Mouse (Mus musculus) gastrocnemius, adult 8-10 months (tissue): ENCODE measurements around the gene Pacrg. TPM values are rescaled to one million over a fixed set of nuclear protein-coding genes. Genes with fewer than 3 reads are reported as not detected.

Experiments
- DNase-seq, 2 experiments: peaks; one replicate each; pipeline ENCODE4 v3.0.0; 2022; ENCODE audit warnings: low spot score in 2 of 2
- total RNA-seq, 4 experiments: library from RNA; stranded (reverse); gene quantifications; 2 replicates each; pipeline ENCODE4 v1.2.4; 2022

Gene Pacrg
- total RNA-seq, 4 experiments from 2014 or later: 1.2 to 3.0 (median 1.8) TPM

DNA sequence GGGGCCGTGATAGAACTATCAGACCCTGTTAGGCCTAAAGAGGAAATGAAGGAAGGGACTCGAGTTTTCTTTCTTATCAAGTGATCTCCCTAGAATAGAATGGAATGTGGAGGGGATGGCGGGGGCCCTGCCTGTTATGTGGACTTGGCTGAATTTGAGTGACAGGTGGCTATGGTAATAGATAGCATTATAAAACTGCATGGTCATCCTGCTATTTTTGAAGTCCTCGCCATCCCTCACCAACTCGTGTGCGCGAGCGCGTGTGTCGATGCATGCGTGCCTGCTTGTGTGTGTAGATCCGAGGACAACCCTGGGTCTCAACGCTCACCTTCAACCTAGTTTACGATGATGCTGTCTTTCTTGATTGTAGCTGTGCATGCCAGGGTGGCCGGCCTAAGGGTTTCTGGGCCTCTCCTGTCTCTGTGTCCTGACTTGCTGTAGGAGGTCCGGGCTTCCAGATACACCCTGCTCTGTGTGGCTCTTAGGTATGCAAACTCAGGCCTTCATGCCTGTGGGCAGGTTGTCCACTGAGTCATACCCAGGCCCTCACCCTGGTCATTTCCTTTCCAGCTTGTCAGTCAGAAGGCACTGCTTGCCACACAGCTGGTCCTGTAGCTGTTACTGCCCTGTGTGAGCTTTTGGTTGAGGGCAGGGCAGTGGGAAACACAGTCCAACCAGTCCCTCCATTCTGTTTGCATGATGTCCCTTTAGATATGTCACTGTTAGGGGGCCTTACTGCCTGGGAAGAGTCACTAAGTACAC is 287.6 kb downstream of the Pacrg start:
- DNase-seq: peak; percentile 15 to 54

DNA sequence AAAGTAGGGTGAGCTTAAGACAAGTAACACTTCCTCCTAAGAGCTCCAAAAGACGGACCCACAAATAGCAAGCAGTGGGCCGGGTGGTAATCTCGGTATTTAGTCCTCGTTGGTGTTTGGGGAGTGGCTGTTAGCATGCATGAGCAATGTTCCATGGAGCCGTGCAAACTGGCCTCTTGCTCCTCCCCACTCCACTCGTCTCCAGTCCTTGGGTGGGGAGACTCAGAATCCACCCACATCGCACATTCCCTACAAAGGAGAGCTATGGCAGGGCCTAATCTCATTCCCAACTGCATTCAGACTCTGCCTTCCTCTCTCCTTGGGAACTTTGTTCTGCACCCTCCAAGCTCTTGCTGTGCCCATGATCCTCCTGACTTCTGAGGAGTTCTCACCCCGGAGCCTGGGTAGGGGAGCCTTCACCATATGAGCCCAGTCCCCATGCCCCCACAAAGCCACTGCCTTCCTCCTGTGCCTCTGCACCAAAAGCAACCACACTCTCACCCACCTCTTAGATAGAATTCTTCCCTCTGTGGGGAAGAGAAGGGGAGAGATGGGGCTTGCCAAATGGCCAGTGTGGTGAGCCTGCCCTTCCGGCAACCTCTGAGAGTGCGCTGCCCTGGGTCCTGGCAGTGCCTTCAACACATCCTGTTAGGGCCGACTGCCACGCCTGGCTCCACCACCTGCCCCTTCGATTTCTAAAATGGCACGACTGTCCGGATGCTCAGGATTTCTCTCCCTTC is 289.2 kb downstream of the Pacrg start:
- DNase-seq: peak in 1 of 2 experiments; percentile 16

GRCm38 (mm10) chr17:10549825-10550224 is 290.3 kb downstream of the Pacrg start:
- DNase-seq: no peak

DNA sequence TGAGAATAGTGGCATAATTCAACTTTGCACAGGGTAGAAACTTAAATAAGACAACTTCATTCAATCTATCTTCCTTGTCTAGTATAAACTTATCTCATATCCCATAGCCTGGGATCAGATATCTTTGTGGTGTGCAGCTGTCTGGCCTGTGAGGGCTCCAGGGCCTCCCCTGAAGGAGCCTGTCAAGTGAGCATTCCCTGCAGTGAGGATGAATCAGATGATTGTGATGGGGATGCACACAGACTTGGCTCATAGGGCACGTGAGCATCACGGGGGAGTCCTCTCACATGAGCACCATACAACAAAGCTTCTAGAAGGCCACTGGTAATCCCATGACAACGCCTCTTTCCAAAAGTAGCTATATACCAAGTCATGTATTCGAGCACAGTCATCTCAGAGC is 291.1 kb downstream of the Pacrg start:
- DNase-seq: no peak

DNA sequence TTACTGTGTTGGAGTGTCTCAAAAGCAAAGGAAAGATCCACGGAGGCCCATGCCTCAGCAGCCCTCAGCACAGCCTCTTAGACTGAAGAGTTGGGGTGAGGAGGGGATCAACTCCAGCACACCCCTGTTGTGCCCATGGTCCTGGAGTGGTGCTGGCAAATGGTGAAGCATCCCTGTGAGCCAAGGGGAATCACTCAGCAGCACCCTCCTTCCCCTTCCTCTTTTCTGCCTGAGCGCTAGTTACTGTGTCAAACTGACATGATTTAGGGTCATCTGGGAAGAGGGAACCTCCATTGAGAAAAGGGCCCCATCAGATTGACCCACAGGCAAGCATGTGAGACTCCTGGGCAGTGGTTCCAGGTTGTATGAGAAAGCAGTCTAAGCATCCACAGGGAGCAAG is 299.3 kb downstream of the Pacrg start:
- DNase-seq: no peak

GRCm38 (mm10) chr17:10534206-10534605 is 305.9 kb downstream of the Pacrg start:
- no peak for DNase-seq

- no peak for DNase-seq
These were observed 306.6 kb downstream of the Pacrg start for GRCm38 (mm10) chr17:10533461-10533860.

- DNase-seq: no peak
These were observed 309.1 kb downstream of the Pacrg start for GRCm38 (mm10) chr17:10531024-10531423.

DNA sequence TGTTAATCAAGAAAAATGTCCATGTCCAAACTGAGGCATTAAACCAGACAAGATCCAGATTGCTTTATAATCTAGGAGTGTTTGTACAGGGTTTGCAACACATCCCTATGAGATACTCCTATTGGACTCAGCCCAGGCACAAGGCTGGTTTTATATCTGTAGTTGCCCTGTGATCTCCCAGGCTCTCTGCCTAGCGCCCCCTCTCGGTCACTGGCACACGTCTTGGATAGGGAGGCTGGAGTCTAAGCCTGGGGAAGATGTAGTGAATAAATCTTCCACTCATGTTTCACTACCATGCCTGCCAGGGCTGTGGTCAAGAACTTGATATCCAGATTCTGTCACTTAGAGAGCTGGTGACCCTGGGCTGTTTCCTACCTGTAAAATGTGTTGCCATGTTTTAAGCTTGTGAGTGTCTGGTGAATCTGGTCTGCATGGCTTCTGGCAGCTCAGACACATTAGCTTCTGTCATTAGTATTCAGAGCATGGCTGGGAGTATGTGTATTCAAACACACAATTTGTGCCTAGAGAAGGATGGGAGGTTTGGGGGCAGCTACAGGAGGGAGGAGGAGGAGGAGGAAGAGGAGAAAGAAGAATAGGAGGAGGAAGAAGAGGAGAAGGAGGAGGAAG is 310.7 kb downstream of the Pacrg start:
- peak in 1 of 2 experiments; percentile 31 for DNase-seq

DNA sequence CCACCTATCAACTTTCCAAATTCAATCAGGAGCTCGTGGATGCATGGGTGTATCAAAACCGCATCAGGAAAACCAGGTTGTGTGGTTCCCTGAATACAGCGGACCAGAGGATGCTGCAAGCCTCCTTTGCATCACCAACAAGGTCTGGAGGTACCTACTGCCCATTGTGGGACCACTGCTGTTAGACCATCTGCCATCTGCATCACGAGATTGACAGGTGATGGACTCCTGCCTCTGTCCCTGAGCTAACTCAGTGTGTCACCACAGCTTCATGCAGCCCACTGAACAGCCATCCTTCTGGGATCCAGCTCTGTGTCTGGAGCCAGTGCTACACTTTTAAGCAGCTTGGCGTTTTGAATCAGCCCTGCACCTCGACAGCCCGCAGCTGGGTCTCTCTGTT is 318.8 kb downstream of the Pacrg start:
- no peak for DNase-seq

- DNase-seq: no peak
These were observed 320.5 kb downstream of the Pacrg start for GRCm38 (mm10) chr17:10519506-10520155.

DNA sequence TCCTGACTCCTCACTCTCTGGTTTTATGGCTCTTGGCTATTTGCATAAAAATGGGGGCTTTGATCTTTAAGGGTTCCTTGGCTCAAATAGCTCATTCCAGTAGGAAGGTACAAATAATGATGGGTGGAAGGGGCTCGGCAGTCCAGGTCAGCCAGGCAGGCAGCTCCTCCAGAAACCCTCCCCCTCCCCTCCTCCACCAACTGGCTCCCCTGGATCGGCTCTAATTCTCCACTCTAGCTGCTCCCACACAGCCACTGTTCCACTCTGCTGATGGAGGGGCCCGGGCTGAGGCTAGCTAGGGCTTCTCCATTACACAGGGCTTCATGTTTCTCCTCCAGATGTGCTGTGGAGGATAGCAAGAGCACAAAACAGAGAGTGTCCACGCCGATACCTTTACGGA is 325.3 kb downstream of the Pacrg start:
- DNase-seq: no peak

GRCm38 (mm10) chr17:10510913-10511759 is 329.0 kb downstream of the Pacrg start:
- DNase-seq: no peak

DNA sequence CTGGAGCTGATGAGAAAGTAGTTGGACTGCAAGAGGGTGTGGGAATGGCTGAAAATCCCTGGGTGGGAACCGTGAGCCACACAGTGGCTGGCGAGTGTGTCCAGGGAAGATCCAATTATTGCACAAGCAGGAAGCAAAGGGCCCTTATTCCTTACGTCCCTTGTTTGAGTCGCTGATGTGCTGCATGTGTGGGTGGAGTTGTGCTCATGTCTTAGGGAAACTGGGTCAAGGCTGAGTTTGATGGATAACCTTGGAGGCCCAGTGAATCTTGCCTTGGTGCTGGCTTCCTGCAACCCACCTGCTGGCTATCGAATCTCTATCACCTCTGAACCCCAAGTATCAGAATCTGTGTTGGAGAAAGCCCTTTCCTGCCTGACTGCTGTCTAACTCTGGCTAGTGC is 329.6 kb downstream of the Pacrg start:
- DNase-seq: no peak

DNA sequence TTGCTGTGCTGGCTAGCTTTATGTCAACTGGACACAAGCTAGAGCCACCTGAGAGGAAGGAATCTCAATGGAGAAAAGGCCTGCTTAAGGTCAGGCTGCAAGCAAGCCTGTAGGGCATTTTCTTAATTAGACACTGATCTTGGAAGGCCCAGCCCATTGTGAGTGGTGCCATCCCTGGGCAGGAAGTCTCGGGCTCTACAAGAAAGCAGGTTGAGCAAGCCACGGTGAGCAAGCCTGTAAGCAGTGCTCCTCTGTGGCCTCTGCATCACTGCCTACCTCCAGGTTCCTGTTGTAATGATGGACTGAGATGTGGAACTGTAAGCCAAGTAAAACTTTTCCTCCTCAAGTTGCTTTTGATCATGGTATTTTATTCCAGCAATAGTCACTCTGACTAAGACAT is 332.0 kb downstream of the Pacrg start:
- no peak for DNase-seq

GRCm38 (mm10) chr17:10507466-10507865 is 332.6 kb downstream of the Pacrg start:
- no peak for DNase-seq

- DNase-seq: no peak
These were observed 333.2 kb downstream of the Pacrg start for GRCm38 (mm10) chr17:10506896-10507295.

- no peak for DNase-seq
These were observed 338.7 kb downstream of the Pacrg start for GRCm38 (mm10) chr17:10501439-10501838.

- DNase-seq: no peak
These were observed 339.2 kb downstream of the Pacrg start for GRCm38 (mm10) chr17:10500795-10501432.

DNA sequence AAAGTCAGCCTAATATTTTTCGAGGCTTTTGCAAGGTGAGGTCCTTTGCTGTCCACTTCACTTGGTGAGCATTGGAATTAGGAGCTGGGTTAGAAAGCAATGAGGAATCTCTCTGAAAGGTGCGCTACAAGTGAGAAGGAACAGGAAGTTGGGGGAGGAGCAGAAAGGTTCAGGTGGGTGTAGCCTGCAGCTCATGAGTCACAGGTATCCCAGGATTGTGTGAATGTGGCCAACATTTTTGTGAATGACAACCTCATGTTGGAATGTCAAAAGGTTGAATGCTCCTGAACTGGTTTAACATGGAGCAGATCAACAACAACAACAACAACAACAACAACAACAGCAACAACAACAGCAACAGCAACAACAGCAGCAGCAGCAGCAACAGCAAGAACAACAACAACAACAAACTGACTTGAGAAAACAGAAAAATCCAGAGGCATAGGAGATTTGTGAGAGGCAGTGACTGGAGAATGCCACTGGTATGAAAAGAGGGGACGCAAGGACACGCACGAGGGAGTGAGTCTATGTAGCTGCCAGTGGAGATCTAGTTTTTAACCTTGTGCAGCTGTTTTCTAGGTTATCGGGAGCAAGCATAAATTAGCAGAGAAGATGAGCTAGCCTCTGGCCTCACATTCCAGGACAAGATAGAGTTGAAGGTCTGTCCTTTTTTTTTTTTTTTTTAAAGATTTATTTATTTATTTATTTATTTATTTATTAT is 341.0 kb downstream of the Pacrg start:
- no peak for DNase-seq
